Mouse (Mus musculus) embryonic fibroblast, embryonic 13.5 days (primary cell): ENCODE data around the gene Col4a1. TPM values are rescaled to one million over a fixed set of nuclear protein-coding genes. Genes with fewer than 3 reads are reported as not detected.
A peak's percentile ranks its signal among the peaks of the same experiment; 100 is the strongest.

ENCODE experiments used
- H3K27ac ChIP-seq: 2 replicates; pipeline ENCODE4 v1.5.1; 2012; ENCODE audit warnings: low read length, control low read depth, inconsistent platforms; ENCODE audit not compliant: insufficient read depth
- H3K4me1 ChIP-seq: 2 replicates; pipeline ENCODE4 v1.6.1; 2011; ENCODE audit warnings: low read length; ENCODE audit not compliant: control insufficient read depth, insufficient read depth
- H3K4me3 ChIP-seq: 2 replicates; pipeline ENCODE4 v1.5.1; 2011; ENCODE audit warnings: mild to moderate bottlenecking, control low read depth, low read length; ENCODE audit not compliant: insufficient read depth
- CTCF ChIP-seq: IDR thresholded peaks from 2 replicates; pipeline ENCODE4 v1.5.1; 2011; ENCODE audit warnings: mild to moderate bottlenecking, control low read depth, low read length, moderate library complexity, borderline replicate concordance; ENCODE audit not compliant: insufficient read depth
- POLR2A ChIP-seq: IDR thresholded peaks from 2 replicates; pipeline ENCODE4 v1.6.1; 2011; ENCODE audit warnings: low read depth, mild to moderate bottlenecking, control low read depth, low read length, moderate library complexity
- polyA plus RNA-seq: library from polyadenylated mRNA; stranded (reverse); fragments of >200 nt; gene quantifications from 2 replicates; pipeline ENCODE4 v1.2.4, GENCODE M21; 2011; ENCODE audit warnings: low read depth; ENCODE audit not compliant: missing spikeins, insufficient read length

Gene Col4a1
- polyA plus RNA-seq, 1 experiment: 757 TPM

GRCm38 (mm10) chr8:11333746-11334145, 21.1 kb upstream of the Col4a1 start:
- peaks cover 9% of the 10 kb centered on the region for H3K4me1 ChIP-seq
- TF ChIP-seq POLR2A: no peak
- TF ChIP-seq CTCF: no peak
- H3K27ac ChIP-seq: no peak overlapping the region
- no peak overlapping the region for H3K4me3 ChIP-seq

GRCm38 (mm10) chr8:11331561-11331960, 18.9 kb upstream of the Col4a1 start:
- TF ChIP-seq CTCF: no peak
- TF ChIP-seq POLR2A: no peak
- peak overlapping the region; percentile 30; the same call in 1 of the 2 replicates for H3K27ac ChIP-seq
- no peak overlapping the region for H3K4me3 ChIP-seq
- H3K4me1 ChIP-seq: peaks cover 20% of the 10 kb centered on the region

GRCm38 (mm10) chr8:11327722-11328417, 15.2 kb upstream of the Col4a1 start:
- H3K27ac ChIP-seq: peak overlapping the region; percentile 77
- no peak overlapping the region for H3K4me3 ChIP-seq
- TF ChIP-seq CTCF: no peak
- TF ChIP-seq POLR2A: no peak
- peaks cover 37% of the 10 kb centered on the region for H3K4me1 ChIP-seq

- Histone ChIP-seq H3K27ac (peak overlapping the region; percentile 77), H3K4me3 (no peak overlapping the region), H3K4me1 (peaks cover 40% of the 10 kb centered on the region)
- TF ChIP-seq POLR2A (no peak), CTCF (no peak)
Observed at GRCm38 (mm10) chr8:11327298-11327697, 14.7 kb upstream of the Col4a1 start.

GRCm38 (mm10) chr8:11324801-11325395, 12.3 kb upstream of the Col4a1 start:
- peaks cover 32% of the 10 kb centered on the region for H3K4me1 ChIP-seq
- H3K4me3 ChIP-seq: no peak overlapping the region
- TF ChIP-seq POLR2A (no peak), CTCF (no peak)
- H3K27ac ChIP-seq: peak overlapping the region; percentile 2; the same call in 1 of the 2 replicates

GRCm38 (mm10) chr8:11323681-11324080, 11.1 kb upstream of the Col4a1 start:
- no peak for TF ChIP-seq CTCF
- no peak for TF ChIP-seq POLR2A
- Histone ChIP-seq H3K4me3 (no peak overlapping the region), H3K4me1 (peaks cover 32% of the 10 kb centered on the region), H3K27ac (peak overlapping the region; percentile 80; the same call in 1 of the 2 replicates)

- no peak for TF ChIP-seq CTCF
- TF ChIP-seq POLR2A: no peak
- H3K4me1 ChIP-seq: peaks cover 31% of the 10 kb centered on the region
- peak overlapping the region; percentile 80 for H3K27ac ChIP-seq
- no peak overlapping the region for H3K4me3 ChIP-seq
Observed at GRCm38 (mm10) chr8:11322724-11323585, 10.3 kb upstream of the Col4a1 start.

GRCm38 (mm10) chr8:11321841-11322240, 9.2 kb upstream of the Col4a1 start:
- TF ChIP-seq POLR2A (no peak), CTCF (no peak)
- Histone ChIP-seq H3K4me1 (peaks cover 23% of the 10 kb centered on the region), H3K4me3 (no peak overlapping the region), H3K27ac (peak overlapping the region; percentile 80; the same call in 1 of the 2 replicates)

GRCm38 (mm10) chr8:11319405-11319804, 6.8 kb upstream of the Col4a1 start:
- H3K4me3 ChIP-seq: no peak overlapping the region
- TF ChIP-seq POLR2A (no peak), CTCF (no peak)
- no peak overlapping the region for H3K27ac ChIP-seq
- peaks cover 21% of the 10 kb centered on the region for H3K4me1 ChIP-seq
